Mouse (Mus musculus) spleen, embryonic (tissue): ENCODE data around the gene Rab40c.

ENCODE experiments used
- CTCF ChIA-PET: fragments of 350-600 bp; sonication (Branson Sonifier 250); formaldehyde crosslinking; loops from one replicate; lab custom pipeline; 2022; lab: Charles Lee

Rab40c gene

GRCm38 (mm10) chr17:25876347-25876915, 43.1 kb downstream of the Rab40c start:
- CTCF ChIA-PET = no interaction called here

GRCm38 (mm10) chr17:25875171-25876136, 44.1 kb downstream of the Rab40c start:
- CTCF ChIA-PET = no interaction called here

GRCm38 (mm10) chr17:25874721-25875170, 44.8 kb downstream of the Rab40c start, which contains the start of gene Mettl26:
TSS of gene Mettl26 (plus strand) at chr17:25875074.
- CTCF ChIA-PET = no interaction called here

GRCm38 (mm10) chr17:25874148-25874720, 45.3 kb downstream of the Rab40c start:
- CTCF ChIA-PET = interaction anchor here (0.7 kb wide), 1 partner anchor 389 kb away, joined by 5 read pairs; no protein-coding TSS in a partner anchor

GRCm38 (mm10) chr17:25873405-25874147, 46.0 kb downstream of the Rab40c start:
- CTCF ChIA-PET = interaction anchor here (0.7 kb wide), 1 partner anchor 390 kb away, joined by 5 read pairs; no protein-coding TSS in a partner anchor

- CTCF ChIA-PET = no interaction called here
Observed at GRCm38 (mm10) chr17:25872676-25873075, 46.9 kb downstream of the Rab40c start.

GRCm38 (mm10) chr17:25871566-25871965, 48.0 kb downstream of the Rab40c start:
- CTCF ChIA-PET = interaction anchor here (0.9 kb wide), 1 partner anchor 114 kb away, joined by 3 read pairs; the partner anchor contains the start of gene Capn15

- CTCF ChIA-PET = interaction anchor here (0.6 to 0.8 kb wide), 2 partner anchors 25 to 35 kb away, joined by 3 to 4 read pairs; no protein-coding TSS in a partner anchor
Observed at GRCm38 (mm10) chr17:25869954-25870353, 49.6 kb downstream of the Rab40c start.

GRCm38 (mm10) chr17:25869498-25869897, 50.0 kb downstream of the Rab40c start:
- CTCF ChIA-PET = interaction anchor here (1.0 kb wide), 1 partner anchor 139 kb away, joined by 3 read pairs; no protein-coding TSS in a partner anchor

GRCm38 (mm10) chr17:25868601-25869191, 50.8 kb downstream of the Rab40c start, which contains the start of gene Mcrip2:
TSS of gene Mcrip2 (minus strand) at chr17:25868764.
- CTCF ChIA-PET = interaction anchor here (0.6 to 1.0 kb wide), 2 partner anchors 25 to 140 kb away, joined by 3 to 4 read pairs; no protein-coding TSS in a partner anchor

- CTCF ChIA-PET = interaction anchor here (0.6 to 1.0 kb wide), 2 partner anchors 24 to 141 kb away, joined by 3 to 4 read pairs; no protein-coding TSS in a partner anchor
Observed at GRCm38 (mm10) chr17:25867836-25868600, 51.5 kb downstream of the Rab40c start.

GRCm38 (mm10) chr17:25867509-25867835, 52.1 kb downstream of the Rab40c start:
- CTCF ChIA-PET = no interaction called here

GRCm38 (mm10) chr17:25866172-25866571, 53.4 kb downstream of the Rab40c start:
- CTCF ChIA-PET = no interaction called here

- CTCF ChIA-PET = no interaction called here
Observed at GRCm38 (mm10) chr17:25865288-25865687, 54.2 kb downstream of the Rab40c start.

- CTCF ChIA-PET = interaction anchor here (0.7 kb wide), 1 partner anchor 231 kb away, joined by 3 read pairs; the partner anchor contains the start of gene Nme4
Observed at GRCm38 (mm10) chr17:25864311-25864710, 55.2 kb downstream of the Rab40c start.

GRCm38 (mm10) chr17:25863681-25864080, 55.8 kb downstream of the Rab40c start:
- CTCF ChIA-PET = interaction anchor here (0.7 kb wide), 1 partner anchor 232 kb away, joined by 3 read pairs; the partner anchor contains the start of gene Nme4

- CTCF ChIA-PET = interaction anchor here (0.6 kb wide), 1 partner anchor 29 kb away, joined by 3 read pairs; the partner anchor contains the start of gene Stub1
Observed at GRCm38 (mm10) chr17:25861704-25862612, 57.6 kb downstream of the Rab40c start.
